In the genomic region with DNA sequence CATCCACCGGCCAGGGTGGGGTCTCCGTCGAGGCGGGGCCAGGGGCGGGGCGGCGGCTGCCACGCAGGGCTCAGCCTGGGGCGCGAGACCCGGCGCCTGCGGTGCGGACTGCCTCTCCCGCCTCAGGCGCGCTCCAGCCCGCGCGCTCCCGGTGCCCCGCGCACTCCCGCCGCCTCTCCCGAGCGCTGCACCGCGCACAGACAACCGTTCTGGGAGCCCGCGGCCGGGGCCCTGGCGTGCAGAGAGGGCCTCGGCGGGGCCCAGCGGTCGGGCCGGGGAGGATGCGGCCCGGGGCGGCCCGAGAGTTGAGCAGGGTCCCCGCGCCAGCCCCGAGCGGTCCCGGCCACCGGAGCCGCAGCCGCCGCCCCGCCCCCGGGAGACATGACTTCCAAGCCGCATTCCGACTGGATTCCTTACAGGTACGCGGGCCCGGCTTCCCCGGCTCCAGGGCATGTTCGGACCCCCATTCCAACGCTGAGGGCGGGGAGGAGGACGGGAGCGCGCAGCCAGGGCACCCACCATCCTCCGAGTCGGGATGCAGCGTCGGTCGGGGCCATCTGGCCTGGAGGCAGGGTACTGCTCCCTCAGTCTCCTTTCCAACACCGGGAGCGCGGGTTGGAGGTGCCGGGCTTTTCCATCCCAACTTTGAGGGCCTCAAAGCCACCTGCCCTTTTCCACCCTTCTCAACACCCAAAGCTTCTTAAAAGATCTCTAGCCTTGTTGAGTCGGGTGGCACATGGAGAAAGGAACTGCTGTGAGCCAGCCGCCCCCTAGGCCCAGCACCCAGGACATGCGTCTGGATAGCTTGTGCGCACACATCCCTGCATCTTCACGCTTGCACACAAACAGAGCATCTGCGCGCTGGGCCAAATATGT, we compare ENCODE assay signal across 9 mouse cellular contexts.
DNase-seq lines count a peak whose midpoint lies in the region; ATAC-seq lines count a peak whose summit lies in the region.
"Had no signal": no experiment of that assay in that cellular context is flagged by ENCODE, and none has a peak within 500 bp of the region (broad histone marks: within the 10 kb centered on the region; RNA-seq: fewer than 3 reads in every experiment).

No protein-coding gene starts in this region.

- H3K9ac ChIP-seq in heart, embryonic 13.5 days, result peak overlapping the region; percentile 67
- H3K9ac ChIP-seq in hindbrain, embryonic 16.5 days (ENCODE audit: low read depth, low read length), result peak overlapping the region; percentile 87
- H3K9ac ChIP-seq in midbrain, embryonic 13.5 days (replicated peaks), result peak overlapping the region; percentile 93

- H3K9me3 ChIP-seq in heart, embryonic 13.5 days, result no peaks in the 10 kb centered on the region
- no peaks in the 10 kb centered on the region for H3K9me3 ChIP-seq in hindbrain, embryonic 16.5 days (ENCODE audit: control insufficient read depth, low read length)
- H3K9me3 ChIP-seq in midbrain, embryonic 13.5 days, result no peaks in the 10 kb centered on the region
- H3K9me3 ChIP-seq: G1E had no signal

- H3K36me3 ChIP-seq in heart, embryonic 13.5 days, result no peaks in the 10 kb centered on the region
- H3K36me3 ChIP-seq in hindbrain, embryonic 16.5 days (ENCODE audit: control insufficient read depth, insufficient read depth, low read length), result no peaks in the 10 kb centered on the region
- no peaks in the 10 kb centered on the region for H3K36me3 ChIP-seq in midbrain, embryonic 13.5 days
- H3K36me3 ChIP-seq: G1E had no signal

- peak overlapping the region; percentile 79 for H3K4me2 ChIP-seq in heart, embryonic 13.5 days
- H3K4me2 ChIP-seq in hindbrain, embryonic 16.5 days (ENCODE audit: low read length), result peak overlapping the region; percentile 84
- H3K4me2 ChIP-seq in midbrain, embryonic 13.5 days (replicated peaks), result peak overlapping the region; percentile 73

- ATAC-seq in heart, embryonic 13.5 days (ENCODE audit: extremely low read depth, insufficient number of reproducible peaks, low FRiP score, low TSS enrichment), result no peak
- peak; percentile 75 for ATAC-seq in hindbrain, embryonic 16.5 days
- peak; percentile 79 for ATAC-seq in midbrain, embryonic 13.5 days

- H3K27me3 ChIP-seq in heart, embryonic 13.5 days (replicated peaks), result peaks cover 83% of the 10 kb centered on the region
- H3K27me3 ChIP-seq in hindbrain, embryonic 16.5 days (replicated peaks; ENCODE audit: control insufficient read depth, insufficient read depth, low read length), result no peaks in the 10 kb centered on the region; the same call in 1 of the 2 replicates
- peaks cover 26% of the 10 kb centered on the region for H3K27me3 ChIP-seq in midbrain, embryonic 13.5 days

- WGBS in heart, embryonic 13.5 days, result 5% methylated on average over 52 of the region's 82 CpGs
- under 1% methylated on average over 59 of the region's 82 CpGs for WGBS in hindbrain, embryonic 16.5 days
- WGBS in midbrain, embryonic 13.5 days, result 1% methylated on average over 67 of the region's 82 CpGs

- H3K4me3 ChIP-seq in heart, embryonic 13.5 days, result peak overlapping the region; percentile 58
- H3K4me3 ChIP-seq in hindbrain, embryonic 16.5 days (ENCODE audit: low read length), result peak overlapping the region; percentile 76
- H3K4me3 ChIP-seq in midbrain, embryonic 13.5 days (replicated peaks), result peak overlapping the region; percentile 82

- H3K4me1 ChIP-seq in heart, embryonic 13.5 days, result 0 out of 2 replicates have a peak, but pooled peaks cover 5% of the 10 kb centered on the region
- peaks cover 29% of the 10 kb centered on the region for H3K4me1 ChIP-seq in hindbrain, embryonic 16.5 days (ENCODE audit: control insufficient read depth, insufficient read depth, low read depth, low read length)
- peaks cover 49% of the 10 kb centered on the region for H3K4me1 ChIP-seq in midbrain, embryonic 13.5 days (replicated peaks)

- H3K27ac ChIP-seq in heart, embryonic 13.5 days (replicated peaks), result no peak overlapping the region
- H3K27ac ChIP-seq in hindbrain, embryonic 16.5 days (ENCODE audit: low read depth, low read length), result peak overlapping the region; percentile 92
- peak overlapping the region; percentile 90 for H3K27ac ChIP-seq in midbrain, embryonic 13.5 days

- no peak for DNase-seq in heart, adult 11 months
- peak; percentile 35 for DNase-seq in Muller cell, postnatal 12 days (ENCODE audit: inconsistent ontology term)
- DNase-seq in embryo, embryonic 10 days (ENCODE audit: low spot score), result peak; percentile 44
- DNase-seq in urinary bladder, postnatal 25 days (ENCODE audit: low spot score), result no peak
- no peak for DNase-seq in kidney, adult 18-20 months

Comparison
In these comparisons a context has a peak if more than half of its experiments do, and no peak if none do; other contexts are left out.
1. DNase-seq: peak in Muller cell, postnatal 12 days (single experiment) and embryo, embryonic 10 days (single experiment); none in heart, adult 11 months (single experiment), urinary bladder, postnatal 25 days (single experiment) and kidney, adult 18-20 months (single experiment).
2. Peak in every context shown above with its lines, with median percentiles within 50 percentile points of each other: H3K4me2 ChIP-seq, H3K4me3 ChIP-seq and H3K9ac ChIP-seq.